Mouse (Mus musculus) stomach, postnatal 0 days (tissue): ENCODE measurements around the gene Ncln.

Source experiments
- CTCF ChIP-seq: IDR thresholded peaks from 2 replicates; pipeline ENCODE4 v1.5.1; 2016; ENCODE audit warnings: antibody characterized with exemption, low read depth, mild to moderate bottlenecking, moderate library complexity
- EP300 ChIP-seq: optimal IDR thresholded peaks from 2 replicates; pipeline ENCODE3; 2016; ENCODE audit warnings: antibody characterized with exemption

- no peak; the same call in 1 of the 2 replicates for TF ChIP-seq CTCF
- no peak for TF ChIP-seq EP300
Observed at GRCm38 (mm10) chr10:81498316-81499249, 2.4 kb upstream of the Ncln start.
